Mouse (Mus musculus) spleen, adult 2 months (tissue): ENCODE measurements around the gene Rims4.

Source experiments
- CTCF ChIP-seq: fragments of 200-500 bp; IDR thresholded peaks from 2 replicates; pipeline ENCODE4 v1.5.1; 2011; ENCODE audit warnings: mild to moderate bottlenecking, inconsistent platforms; ENCODE audit not compliant: insufficient read depth, insufficient read length, insufficient replicate concordance; ENCODE audit errors: extremely low read depth
- POLR2A ChIP-seq: fragments of 200-500 bp; IDR thresholded peaks from 2 replicates; pipeline ENCODE4 v1.6.1; 2011; ENCODE audit warnings: low read depth, low read length, inconsistent platforms

- TF ChIP-seq CTCF = no peak
- TF ChIP-seq POLR2A = no peak
These were observed 26.0 kb upstream of the Rims4 start for GRCm38 (mm10) chr2:163944511-163944910.
